Mouse (Mus musculus): ENCODE results near the gene 2310030G06Rik.
A peak's percentile ranks its signal among the peaks of the same experiment; 100 is the strongest.

2310030G06Rik gene

GRCm38 (mm10) chr9:50746214-50746677 is at the start of gene 2310030G06Rik:
Gene 2310030G06Rik (minus strand): TSS chr9:50746536.
- DNase-seq, result no peak

GRCm38 (mm10) chr9:50795266-50795665 is 48.9 kb upstream of the 2310030G06Rik start:
- no peak for DNase-seq

- DNase-seq, result no peak
Observed at GRCm38 (mm10) chr9:50782155-50782554, 35.8 kb upstream of the 2310030G06Rik start.

DNA sequence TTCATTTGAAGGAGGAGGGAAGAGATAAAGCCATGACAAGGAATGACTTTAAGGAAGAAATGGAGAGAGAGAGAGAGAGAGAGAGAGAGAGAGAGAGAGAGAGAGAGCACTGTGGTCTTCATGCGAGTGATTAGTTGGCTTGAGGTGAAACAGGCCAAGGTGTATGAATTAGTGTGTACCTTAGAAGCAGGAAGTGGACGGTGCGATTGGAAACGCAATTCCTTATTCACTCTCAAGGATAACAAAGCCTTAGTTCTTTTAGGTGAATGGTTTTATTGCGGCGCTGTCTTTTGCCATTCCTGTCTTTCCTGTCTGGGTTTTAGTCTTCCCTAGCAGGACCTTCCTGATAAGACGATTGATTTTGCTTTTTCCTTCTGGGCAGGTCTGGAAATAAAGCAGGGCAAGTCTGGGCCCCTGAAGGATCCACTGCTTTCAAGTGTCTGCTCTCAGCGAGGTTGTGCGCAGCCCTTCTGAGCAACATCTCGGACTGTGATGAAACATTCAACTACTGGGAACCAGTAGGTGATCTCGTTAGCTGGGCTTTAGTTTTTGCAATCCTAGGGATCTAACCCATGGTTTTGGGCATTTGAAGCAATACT is 29.9 kb upstream of the 2310030G06Rik start:
- no peak for DNase-seq

- DNase-seq, result no peak
Observed at GRCm38 (mm10) chr9:50775662-50776126, 29.4 kb upstream of the 2310030G06Rik start.

GRCm38 (mm10) chr9:50774991-50775612 is 28.8 kb upstream of the 2310030G06Rik start, which contains the start of the genes Alg9 and 1110032A03Rik:
Gene Alg9 (plus strand): TSS chr9:50775019.
Gene 1110032A03Rik (minus strand): TSS chr9:50775520.
- peak; percentile 88 for DNase-seq

DNA sequence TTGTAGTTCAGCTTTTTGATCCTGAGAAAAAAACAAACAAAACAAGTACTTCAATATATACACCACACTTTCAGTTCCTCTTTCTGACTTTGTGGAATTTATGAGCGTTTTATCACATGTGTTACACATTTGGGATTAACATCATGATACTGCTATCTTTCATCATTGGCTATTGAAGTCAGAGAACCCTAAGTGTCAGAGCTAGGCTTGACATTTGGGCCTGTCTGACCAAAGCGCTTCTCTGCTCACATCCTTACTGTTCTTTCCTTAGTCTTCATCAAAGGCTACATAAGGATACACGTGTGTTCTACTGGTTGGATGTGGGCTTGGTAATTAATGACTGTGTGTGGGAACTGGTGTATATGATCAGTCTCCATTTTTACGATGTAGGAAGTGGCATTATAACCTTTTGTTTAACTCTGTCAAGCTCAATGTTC is 27.7 kb upstream of the 2310030G06Rik start:
- DNase-seq, result no peak

- no peak for DNase-seq
Observed at GRCm38 (mm10) chr9:50770011-50770410, 23.7 kb upstream of the 2310030G06Rik start.

DNA sequence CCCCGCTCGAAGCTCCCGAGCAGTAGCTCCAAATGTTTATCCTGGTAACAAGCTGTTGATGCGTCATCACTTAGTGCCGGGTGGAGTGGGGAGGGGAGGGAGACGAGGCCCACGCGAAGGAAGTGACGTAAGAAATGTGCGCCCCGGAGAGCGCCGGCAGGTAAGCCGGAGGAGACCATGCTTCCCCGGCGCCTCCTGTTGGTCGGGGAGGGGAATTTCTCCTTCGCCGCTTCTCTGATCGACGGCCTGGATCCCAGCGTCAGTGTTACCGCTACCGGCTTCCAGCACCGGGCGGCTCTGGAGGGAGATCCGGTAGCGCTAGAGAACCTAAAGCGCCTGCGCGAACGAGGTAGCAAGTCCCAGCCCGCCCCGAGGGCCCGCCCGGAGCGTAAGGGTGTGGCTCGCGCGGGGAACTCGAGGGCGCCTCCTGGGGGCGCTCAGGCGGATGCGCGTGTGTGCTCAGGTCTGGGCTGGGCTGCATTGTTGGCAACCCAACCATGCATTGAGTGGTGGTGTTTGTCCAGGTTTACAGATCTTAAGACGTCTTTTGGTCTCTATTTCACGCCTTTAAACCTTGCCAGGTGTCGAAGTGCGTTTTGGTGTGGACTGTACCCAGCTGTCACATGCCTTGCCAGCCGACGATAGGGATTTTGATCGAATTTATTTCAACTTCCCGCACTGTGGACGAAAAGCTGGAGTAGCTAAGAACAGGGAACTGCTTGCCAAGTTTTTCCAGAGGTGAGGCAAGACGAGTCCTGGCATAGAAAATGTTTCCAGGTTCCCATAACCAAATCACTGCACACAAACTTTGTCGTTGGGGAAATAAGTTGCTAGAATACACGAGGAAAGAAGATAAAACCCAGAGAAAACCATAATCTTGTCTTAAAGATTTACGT is 22.0 kb upstream of the 2310030G06Rik start, which contains the start of gene Fdxacb1:
Gene Fdxacb1, plus strand, starts transcription at position 130 of the 896 bp plus-strand sequence.
- DNase-seq, result peak; percentile 99

GRCm38 (mm10) chr9:50767531-50768106 is 21.3 kb upstream of the 2310030G06Rik start:
- no peak for DNase-seq

DNA sequence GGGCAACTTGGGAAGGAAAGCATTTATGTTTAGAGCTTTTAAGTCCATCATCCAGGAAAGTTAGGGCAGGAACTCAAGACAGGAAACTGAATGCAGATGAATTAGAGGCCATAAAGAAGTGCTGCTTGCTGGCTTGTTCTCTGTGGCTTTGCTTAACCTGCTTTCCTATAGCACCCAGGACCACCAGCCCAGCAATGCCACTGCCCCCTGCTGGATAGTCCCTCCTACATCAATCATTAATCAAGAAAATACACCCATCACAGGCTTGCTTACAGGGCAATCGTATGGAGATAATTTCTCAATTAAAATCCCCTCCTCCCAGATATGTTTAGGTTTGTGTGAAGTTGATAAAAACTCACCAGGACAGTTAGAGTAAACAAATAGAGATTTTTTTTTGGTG is 17.0 kb upstream of the 2310030G06Rik start:
- DNase-seq, result no peak

GRCm38 (mm10) chr9:50761520-50762243 is 15.3 kb upstream of the 2310030G06Rik start:
- DNase-seq, result no peak

GRCm38 (mm10) chr9:50756711-50757110 is 10.4 kb upstream of the 2310030G06Rik start:
- DNase-seq, result no peak

DNA sequence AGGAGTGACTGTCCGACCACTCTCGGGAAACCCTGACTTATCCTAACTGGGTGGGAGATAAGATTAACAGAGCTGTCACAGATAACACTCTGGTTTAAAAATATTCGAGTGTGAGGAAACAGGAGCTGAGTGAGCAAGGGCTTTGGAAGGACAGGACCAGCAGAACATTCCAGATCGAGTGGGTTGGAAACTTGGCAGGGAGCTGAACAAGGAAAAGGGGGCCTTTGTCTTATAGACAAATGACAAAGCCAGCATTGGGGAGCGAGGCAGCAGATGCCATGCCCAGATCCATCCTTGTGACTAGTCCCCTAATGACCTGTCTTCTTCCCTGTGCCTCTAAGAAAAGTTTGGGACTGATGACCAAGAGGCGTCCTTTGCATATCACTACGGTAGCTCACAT is 7.6 kb upstream of the 2310030G06Rik start:
- no peak for DNase-seq

DNA sequence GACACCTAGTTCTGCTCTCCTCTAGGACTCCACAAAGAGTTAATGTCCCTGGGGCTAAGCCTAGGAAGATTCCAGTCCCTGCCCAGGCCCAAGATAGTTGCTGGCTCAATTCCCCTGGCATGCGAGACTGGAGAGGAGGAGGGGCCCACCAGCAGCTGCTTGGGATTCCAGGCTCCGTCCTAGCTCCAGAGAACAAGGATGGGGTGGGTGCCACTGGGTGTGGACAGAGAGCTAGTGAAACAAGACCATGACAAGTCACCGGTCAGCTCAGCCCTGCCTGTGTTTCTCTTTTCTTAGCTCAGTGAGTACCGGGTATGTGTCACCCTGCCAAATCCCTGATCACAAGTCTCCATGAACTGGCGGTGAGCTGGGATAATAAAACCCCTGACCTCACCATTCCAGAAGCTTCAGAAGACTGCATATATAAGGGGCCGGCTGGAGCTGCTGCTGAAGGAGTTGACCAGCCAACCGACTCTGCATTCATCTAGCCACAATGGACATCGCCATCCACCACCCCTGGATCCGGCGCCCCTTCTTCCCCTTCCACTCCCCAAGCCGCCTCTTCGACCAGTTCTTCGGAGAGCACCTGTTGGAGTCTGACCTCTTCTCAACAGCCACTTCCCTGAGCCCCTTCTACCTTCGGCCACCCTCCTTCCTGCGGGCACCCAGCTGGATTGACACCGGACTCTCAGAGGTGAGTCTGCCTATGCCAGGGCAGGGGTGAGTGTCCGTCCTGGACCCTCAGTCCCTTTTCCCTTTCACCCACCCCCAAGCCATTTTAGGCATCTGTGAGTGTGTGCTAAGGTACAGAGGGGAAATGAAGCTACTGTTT is 6.7 kb upstream of the 2310030G06Rik start:
- peak; percentile 83 for DNase-seq

- DNase-seq, result peak; percentile 55
Observed at GRCm38 (mm10) chr9:50752054-50752602, 5.8 kb upstream of the 2310030G06Rik start, which contains the start of gene Hspb2. Gene Hspb2 (minus strand): TSS chr9:50752354.

GRCm38 (mm10) chr9:50751323-50751722 is 5.0 kb upstream of the 2310030G06Rik start, which contains the start of gene Cryab:
Gene Cryab (plus strand): TSS chr9:50751325.
- DNase-seq, result no peak

DNA sequence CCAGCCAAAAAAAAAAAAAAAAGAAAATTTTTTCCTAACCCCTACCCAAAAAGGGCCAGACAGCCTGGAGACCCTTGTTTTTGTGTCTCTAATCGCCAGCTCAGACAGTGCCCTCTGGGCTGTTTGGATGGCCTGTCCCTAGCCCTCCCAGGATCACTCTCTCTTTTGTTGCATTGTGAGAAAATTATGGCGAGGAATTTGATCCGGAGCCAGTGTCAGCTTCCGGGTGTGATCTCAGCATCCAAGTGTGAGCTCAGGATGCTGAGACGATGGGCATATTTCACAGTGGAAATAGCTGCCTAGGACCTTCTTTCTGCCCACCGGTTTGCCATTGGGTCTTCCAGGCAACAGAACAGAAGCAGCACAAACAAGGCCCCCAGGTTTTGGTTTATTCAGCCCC is 4.4 kb upstream of the 2310030G06Rik start:
- DNase-seq, result no peak

GRCm38 (mm10) chr9:50745806-50746205 is 530 bp downstream of the 2310030G06Rik start:
- DNase-seq, result no peak

DNA sequence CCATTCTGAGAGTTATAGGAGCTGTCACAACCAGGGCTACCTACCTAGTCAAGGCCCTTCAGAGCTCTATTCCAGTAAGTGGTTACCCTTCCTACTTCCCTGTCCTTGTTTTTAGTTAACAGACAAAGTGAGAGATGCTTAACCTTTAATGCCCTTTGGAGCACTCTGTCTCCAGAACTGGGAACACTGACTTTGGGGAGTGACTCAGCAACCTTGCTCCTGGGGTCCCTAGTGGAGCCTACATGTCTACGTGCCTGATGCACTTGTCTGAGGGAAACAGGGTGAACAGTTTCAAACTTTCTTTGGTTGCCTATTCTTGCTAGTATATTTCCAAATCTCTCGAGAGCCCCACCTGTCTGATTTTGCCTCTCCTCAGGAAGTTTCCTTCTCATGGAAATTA is 3.6 kb downstream of the 2310030G06Rik start:
- DNase-seq, result no peak

DNA sequence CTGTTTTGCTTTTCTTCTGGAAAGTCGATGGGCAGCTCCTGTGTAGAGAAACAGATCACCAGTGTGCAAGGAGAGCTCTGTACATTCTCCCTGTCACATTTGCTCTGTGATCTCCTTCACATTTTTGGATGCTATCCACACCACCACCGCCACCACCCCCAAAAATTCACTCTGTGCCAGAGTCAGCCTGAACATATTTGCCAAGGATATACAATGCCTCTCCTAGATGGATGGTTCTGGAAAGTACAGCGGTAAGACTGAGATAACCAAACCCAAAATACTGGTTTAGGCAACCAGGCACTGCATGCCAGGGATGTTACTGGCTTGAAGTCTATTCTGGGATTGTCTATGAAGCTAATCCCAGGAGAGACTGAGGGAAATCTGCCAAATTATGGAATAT is 4.1 kb downstream of the 2310030G06Rik start:
- no peak for DNase-seq

Measured in cerebellum, adult 9-11 months (tissue).